Mouse (Mus musculus): ENCODE results near the gene Loxl1. TPM values are rescaled to one million over a fixed set of nuclear protein-coding genes. Genes with fewer than 3 reads are reported as not detected.
"Not testable (repeated sequence)": the region's sequence is repeated elsewhere in the genome, so short reads cannot be mapped to it uniquely, and the experiment has no call there.

Loxl1 gene
- total and polyA plus RNA-seq, 3 experiments: not detected

DNA sequence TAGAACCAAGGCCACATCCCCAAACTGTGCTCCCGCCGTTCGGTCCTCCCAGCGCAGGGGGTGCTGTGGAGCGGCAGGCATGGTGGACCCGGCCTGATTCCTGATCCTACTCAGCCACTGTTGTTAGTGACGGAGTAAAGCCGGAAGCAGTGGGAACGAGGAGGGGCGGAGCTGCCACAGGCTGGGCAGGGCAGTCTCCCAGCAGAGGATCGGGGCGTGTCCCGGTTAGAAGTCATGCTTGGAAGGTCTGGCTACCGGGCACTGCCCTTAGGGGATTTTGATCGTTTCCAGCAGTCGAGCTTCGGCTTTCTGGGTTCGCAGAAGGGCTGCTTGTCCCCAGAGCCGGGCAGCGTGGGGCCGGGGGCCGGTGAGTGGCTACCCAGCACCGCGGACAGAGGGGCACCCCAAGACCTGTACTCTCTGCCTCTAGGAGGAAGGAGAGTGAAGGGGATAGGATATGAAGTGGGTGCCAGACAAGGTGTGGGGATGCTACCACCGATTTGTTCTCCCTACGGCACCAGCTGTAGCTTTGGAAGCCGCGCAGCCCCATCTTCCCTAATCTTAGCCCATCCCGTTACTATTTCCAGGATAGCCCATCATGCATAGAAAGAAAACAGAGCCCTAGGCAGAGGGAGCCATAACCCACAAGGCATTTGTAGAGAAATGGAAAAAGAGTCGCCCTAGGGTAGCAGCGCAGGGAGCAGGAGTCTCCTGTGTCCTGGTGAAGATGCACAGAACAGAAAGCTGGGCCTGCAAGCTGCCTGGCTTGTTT lies 59.8 kb downstream of the Loxl1 start, which contains the start of gene Stoml1 (continued):
- peak; percentile 95 for TF ChIP-seq GABPA (IDR thresholded peaks at IDR 0.05; ENCODE audit: insufficient replicate concordance, low read depth, low read length)
- TF ChIP-seq BHLHE40 (IDR thresholded peaks at IDR 0.05; ENCODE audit: low read depth, low read length): peak; percentile 45
- TF ChIP-seq ZNF384 (IDR thresholded peaks at IDR 0.05; ENCODE audit: low read depth, low read length): peak; percentile 26; the same call in 1 of the 2 replicates
- TF ChIP-seq MAZ (IDR thresholded peaks at IDR 0.05; ENCODE audit: low read depth, low read length): peak; percentile 88
- TF ChIP-seq MXI1 (IDR thresholded peaks at IDR 0.05; ENCODE audit: low read depth, low read length): peak; percentile 94
- 0 out of 2 replicates have a peak, but pooled peaks have one; percentile 49 for TF ChIP-seq MYC (IDR thresholded peaks at IDR 0.05; ENCODE audit: low read depth, low read length)
- TF ChIP-seq MEF2A (IDR thresholded peaks at IDR 0.05; ENCODE audit: borderline replicate concordance, low read depth, low read length): peak; percentile 87

DNA sequence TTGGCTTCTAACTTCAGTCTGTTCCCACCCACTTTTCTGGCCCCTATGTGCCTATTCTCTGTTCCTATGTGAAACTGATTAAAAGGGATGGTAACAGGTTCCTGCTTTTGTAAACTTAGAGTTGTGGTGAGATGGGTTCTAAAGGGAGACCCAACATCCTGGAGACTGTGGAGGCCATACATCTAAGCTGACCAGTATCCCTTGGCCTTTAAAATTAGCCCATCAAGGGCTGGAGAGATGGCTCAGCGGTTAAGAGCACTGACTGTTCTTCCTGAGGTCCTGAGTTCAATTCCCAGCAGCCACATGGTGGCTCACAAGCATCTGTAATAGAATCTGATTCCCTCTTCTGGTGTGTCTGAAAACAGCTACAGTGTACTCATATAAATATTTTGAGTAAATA lies 62.3 kb downstream of the Loxl1 start:
- H3K36me3 ChIP-seq (replicated peaks in 1 of 2; ENCODE audit: control insufficient read depth in 1 of 2, insufficient read depth in 1 of 2, low read length in 1 of 2); H3K9me3 ChIP-seq (replicated peaks; ENCODE audit: low read length); dilution Hi-C loops (cut with MboI; ENCODE audit: extremely low pct_ligation_motif_present, extremely low pct_unique_long_range_greater_than_20kb, low sequenced_read_pairs); DNase-seq (ENCODE audit: extremely low read depth); H3K27me3 ChIP-seq (replicated peaks): not testable (repeated sequence)
- Histone ChIP-seq H3K4me3 (replicated peaks in 1 of 3; ENCODE audit: low read depth in 2 of 3, low read length in 2 of 3, poor library complexity in 1 of 3) (peak overlapping the region; percentile 73 to 89 (median 82)), H3K79me2 (replicated peaks; ENCODE audit: control insufficient read depth, extremely low read depth, insufficient read depth, poor library complexity, severe bottlenecking) (peaks cover 22% of the 10 kb centered on the region), H3K9ac (ENCODE audit: insufficient read depth, low read depth) (peak overlapping the region; percentile 86; the same call in 1 of the 2 replicates), H3K27ac (ENCODE audit: insufficient read depth, low read depth) (peak overlapping the region; percentile 90), H3K4me1 (ENCODE audit: control insufficient read depth in 1 of 2, insufficient read depth in 2 of 2) (peaks cover 8 to 43% of the 10 kb centered on the region in 2 experiments), H3K4me2 (ENCODE audit: insufficient read depth, low read depth, poor library complexity, severe bottlenecking) (peak overlapping the region; percentile 88)
- TF ChIP-seq TBP (conservative IDR thresholded peaks at IDR 0.05; ENCODE audit: low read depth, low read length) (peak; percentile 95), ELF1 (IDR thresholded peaks at IDR 0.05; ENCODE audit: low read depth, low read length) (peak; percentile 51; the same call in 1 of the 2 replicates)
- in situ Hi-C loops (cut with MboI; ENCODE audit: low pct_ligation_motif_present, low pct_unique_long_range_greater_than_20kb, low sequenced_read_pairs): loop anchor here (25.0 kb wide), 1 partner anchor 438 kb away; no protein-coding TSS in a partner anchor

DNA sequence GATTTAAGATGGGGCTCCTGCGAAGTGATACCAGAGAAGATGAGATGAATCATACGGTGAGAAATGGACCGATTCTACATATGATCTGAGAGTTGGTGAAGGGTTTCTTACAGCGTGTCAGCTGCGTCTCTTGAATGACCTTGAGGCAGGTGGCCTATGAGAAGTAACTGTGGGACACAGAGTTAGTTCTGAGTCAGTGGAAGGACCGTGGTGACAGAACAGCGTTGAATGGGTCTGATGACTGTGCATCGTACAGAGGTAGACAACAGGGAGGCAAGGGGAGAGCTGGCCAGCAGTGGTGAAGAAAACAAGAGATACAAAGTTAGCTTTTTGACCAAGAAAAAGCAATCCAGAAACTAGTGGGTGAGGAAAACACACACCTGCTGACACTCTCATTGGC lies 62.7 kb downstream of the Loxl1 start:
- dilution Hi-C loops (cut with MboI; ENCODE audit: extremely low pct_ligation_motif_present, extremely low pct_unique_long_range_greater_than_20kb, low sequenced_read_pairs): no loop called here
- Histone ChIP-seq H3K27ac (ENCODE audit: insufficient read depth, low read depth) (peak overlapping the region; percentile 90), H3K9me3 (replicated peaks; ENCODE audit: low read length) (no peaks in the 10 kb centered on the region), H3K9ac (ENCODE audit: insufficient read depth, low read depth) (peak overlapping the region; percentile 86), H3K4me2 (ENCODE audit: insufficient read depth, low read depth, poor library complexity, severe bottlenecking) (peak overlapping the region; percentile 88), H3K4me1 (ENCODE audit: control insufficient read depth in 1 of 2, insufficient read depth in 2 of 2) (peaks cover 9 to 42% of the 10 kb centered on the region in 2 experiments), H3K79me2 (replicated peaks; ENCODE audit: control insufficient read depth, extremely low read depth, insufficient read depth, poor library complexity, severe bottlenecking) (peaks cover 23% of the 10 kb centered on the region), H3K27me3 (replicated peaks) (no peaks in the 10 kb centered on the region), H3K36me3 (replicated peaks in 1 of 2; ENCODE audit: control insufficient read depth in 1 of 2, insufficient read depth in 1 of 2, low read length in 1 of 2) (peaks cover under 1 to 3% of the 10 kb centered on the region in 2 experiments), H3K4me3 (replicated peaks in 1 of 3; ENCODE audit: low read depth in 2 of 3, low read length in 2 of 3, poor library complexity in 1 of 3) (peak overlapping the region; percentile 73 to 89 (median 82))
- in situ Hi-C loops (cut with MboI; ENCODE audit: low pct_ligation_motif_present, low pct_unique_long_range_greater_than_20kb, low sequenced_read_pairs): loop anchor here (25.0 kb wide), 1 partner anchor 438 kb away; no protein-coding TSS in a partner anchor
- peak; percentile 82 for DNase-seq (ENCODE audit: extremely low read depth)
- no peak for TF ChIP-seq UBTF (IDR thresholded peaks at IDR 0.05; ENCODE audit: low read depth, low read length)
- TF ChIP-seq KAT2A (IDR thresholded peaks at IDR 0.05; ENCODE audit: insufficient replicate concordance, low read length): no peak
- TF ChIP-seq ELF1 (IDR thresholded peaks at IDR 0.05; ENCODE audit: low read depth, low read length): no peak
- TF ChIP-seq IRF4 (IDR thresholded peaks at IDR 0.05; ENCODE audit: low read depth, low read length): peak; percentile 60
- no peak for TF ChIP-seq ZMIZ1 (IDR thresholded peaks at IDR 0.05; ENCODE audit: low read depth, low read length)
- no peak; the same call in 1 of the 2 replicates for TF ChIP-seq JUND (conservative IDR thresholded peaks at IDR 0.05; ENCODE audit: low read depth, low read length)
- no peak for TF ChIP-seq NELFE (IDR thresholded peaks at IDR 0.05; ENCODE audit: low read depth, low read length)
- no peak for TF ChIP-seq NRF1 (IDR thresholded peaks at IDR 0.05; ENCODE audit: low read depth, low read length)
- peak; percentile 37; the same call in 1 of the 2 replicates for TF ChIP-seq MYC (IDR thresholded peaks at IDR 0.05; ENCODE audit: low read depth, low read length)
- TF ChIP-seq TBP (conservative IDR thresholded peaks at IDR 0.05; ENCODE audit: low read depth, low read length): no peak
- TF ChIP-seq GABPA (IDR thresholded peaks at IDR 0.05; ENCODE audit: insufficient replicate concordance, low read depth, low read length): no peak
- TF ChIP-seq RCOR1 (conservative IDR thresholded peaks at IDR 0.05; ENCODE audit: low read depth, low read length): no peak
- no peak for TF ChIP-seq MEF2A (IDR thresholded peaks at IDR 0.05; ENCODE audit: borderline replicate concordance, low read depth, low read length)
- TF ChIP-seq CTCF (conservative IDR thresholded peaks at IDR 0.05 in 1 of 2, IDR thresholded peaks at IDR 0.05 in 1 of 2; ENCODE audit: low read depth in 2 of 2, low read length in 2 of 2): no peak
- TF ChIP-seq SIN3A (IDR thresholded peaks at IDR 0.05; ENCODE audit: low read length): peak; percentile 72
- TF ChIP-seq MAZ (IDR thresholded peaks at IDR 0.05; ENCODE audit: low read depth, low read length): no peak
- peak; percentile 71 for TF ChIP-seq ETS1 (conservative IDR thresholded peaks at IDR 0.05; ENCODE audit: low read depth, low read length)
- no peak for TF ChIP-seq ZKSCAN1 (IDR thresholded peaks at IDR 0.05; ENCODE audit: borderline replicate concordance, low read depth, low read length)
- peak; percentile 30; the same call in 1 of the 2 replicates for TF ChIP-seq BHLHE40 (IDR thresholded peaks at IDR 0.05; ENCODE audit: low read depth, low read length)
- TF ChIP-seq POLR2A (IDR thresholded peaks at IDR 0.05; ENCODE audit: low read depth, low read length): peak; percentile 56
- no peak for TF ChIP-seq HCFC1 (IDR thresholded peaks at IDR 0.05; ENCODE audit: low read depth, low read length)
- no peak for TF ChIP-seq E2F4 (IDR thresholded peaks at IDR 0.05; ENCODE audit: insufficient replicate concordance, low read depth, low read length)
- TF ChIP-seq TCF12 (IDR thresholded peaks at IDR 0.05; ENCODE audit: low read depth, low read length): peak; percentile 49; the same call in 1 of the 2 replicates
- no peak for TF ChIP-seq POLR2AphosphoS2 (IDR thresholded peaks at IDR 0.05; ENCODE audit: low read depth, low read length)

Measured in CH12.LX (cell line).